Mouse (Mus musculus) adrenal gland, adult 8-10 months (tissue): ENCODE data around the gene Gm42372. TPM values are rescaled to one million over a fixed set of nuclear protein-coding genes. Genes with fewer than 3 reads are reported as not detected.
"Not testable (repeated sequence)": the region's sequence is repeated elsewhere in the genome, so short reads cannot be mapped to it uniquely, and the experiment has no call there.

Experiments used
- DNase-seq: peaks from one replicate; pipeline ENCODE4 v3.0.0; 2022
- total RNA-seq, 4 experiments: library from RNA; stranded (reverse); gene quantifications; 2 replicates each; pipeline ENCODE4 v1.2.4; 2022

Gm42372 gene
- total RNA-seq, result 1 to 10 TPM; 2.3 to 3.1 (median 2.7) TPM

DNA sequence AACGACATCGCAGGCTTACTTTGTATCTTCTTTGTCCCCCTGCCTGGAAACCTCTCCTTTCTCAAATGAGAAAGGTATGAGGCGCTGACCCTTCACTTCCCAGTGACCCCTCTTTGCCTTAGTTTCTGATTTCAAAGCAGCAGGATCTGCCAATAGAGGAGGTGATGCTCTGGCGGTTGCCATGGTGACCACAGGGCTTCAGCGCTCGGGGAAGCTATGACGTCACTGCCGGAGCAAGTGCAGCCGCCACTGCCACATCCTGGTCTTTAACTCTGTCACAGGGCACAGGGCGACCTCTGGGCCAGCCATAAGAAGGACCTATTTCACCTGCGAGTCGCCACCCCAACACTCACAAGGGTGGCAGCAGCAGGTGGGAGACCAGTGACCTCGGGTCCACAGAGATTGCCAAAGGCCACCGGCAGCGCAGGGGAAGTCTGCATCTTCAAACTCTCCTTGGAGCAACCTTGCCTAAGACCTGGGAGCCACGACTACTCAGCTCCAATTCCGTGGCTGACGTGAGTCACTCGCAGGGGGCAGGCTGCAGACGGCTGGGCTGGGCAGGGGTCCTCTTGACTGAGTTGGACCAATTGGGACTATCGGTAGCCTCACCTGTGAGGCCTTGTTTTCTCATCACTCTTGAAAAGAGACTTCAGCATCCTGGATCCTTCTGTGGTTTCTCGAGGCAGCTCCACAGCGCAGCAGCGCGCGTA, at the start of gene Gm42372:
Gene Gm42372 (plus strand): TSS at position 228 of the 710 bp plus-strand sequence.
- no peak for DNase-seq

DNA sequence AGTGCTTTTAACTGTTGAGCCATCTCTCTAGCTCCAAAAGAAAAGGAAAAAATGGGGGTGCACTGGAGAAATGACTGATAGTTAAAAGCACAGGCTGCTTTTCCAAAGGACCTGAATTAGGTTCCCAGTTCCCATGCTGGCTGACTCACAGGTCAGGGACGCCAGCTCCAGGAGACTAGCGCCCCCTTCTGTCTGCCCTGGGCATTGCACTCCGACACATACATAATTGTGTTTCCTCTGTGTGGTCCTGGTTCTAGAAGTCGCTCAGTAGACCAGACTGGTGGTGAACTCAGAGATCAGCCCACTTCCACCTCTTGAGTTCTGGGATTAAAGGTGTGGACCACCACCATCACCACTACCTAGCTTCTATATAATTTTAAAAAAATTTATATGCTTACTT, 45.6 kb upstream of the Gm42372 start:
- DNase-seq, result no peak

DNA sequence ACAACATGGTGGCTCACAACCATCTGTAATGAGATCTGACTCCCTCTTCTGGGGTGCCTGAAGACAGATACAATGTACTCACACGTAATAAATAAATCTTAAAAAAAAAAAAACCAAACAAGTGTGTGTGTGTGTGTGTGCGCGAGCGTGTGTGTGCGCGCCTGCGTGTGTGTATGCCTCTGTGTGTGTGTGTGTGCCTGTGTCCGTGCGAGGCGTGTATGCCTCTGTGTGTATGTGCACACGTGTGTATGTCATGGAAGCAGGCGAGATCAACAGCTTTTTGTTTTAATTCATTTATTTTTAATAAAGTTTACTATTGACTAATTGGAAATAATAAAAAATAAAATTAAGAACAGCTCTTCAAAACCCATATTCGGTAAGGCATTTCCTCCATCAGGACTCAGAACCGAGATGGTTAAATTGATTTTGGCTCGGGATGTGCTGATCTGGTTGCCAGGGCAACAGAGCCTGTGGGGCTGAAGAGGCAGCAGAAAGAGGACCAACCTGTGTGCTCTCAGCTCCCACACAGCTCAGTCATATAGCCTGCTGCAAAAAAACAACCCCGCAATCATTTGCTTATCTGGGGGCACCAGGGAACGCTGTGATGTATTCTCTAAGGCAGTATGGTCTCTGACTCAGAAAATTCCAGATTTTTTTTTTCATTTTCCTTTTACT, 44.6 kb upstream of the Gm42372 start:
- DNase-seq, result no peak

DNA sequence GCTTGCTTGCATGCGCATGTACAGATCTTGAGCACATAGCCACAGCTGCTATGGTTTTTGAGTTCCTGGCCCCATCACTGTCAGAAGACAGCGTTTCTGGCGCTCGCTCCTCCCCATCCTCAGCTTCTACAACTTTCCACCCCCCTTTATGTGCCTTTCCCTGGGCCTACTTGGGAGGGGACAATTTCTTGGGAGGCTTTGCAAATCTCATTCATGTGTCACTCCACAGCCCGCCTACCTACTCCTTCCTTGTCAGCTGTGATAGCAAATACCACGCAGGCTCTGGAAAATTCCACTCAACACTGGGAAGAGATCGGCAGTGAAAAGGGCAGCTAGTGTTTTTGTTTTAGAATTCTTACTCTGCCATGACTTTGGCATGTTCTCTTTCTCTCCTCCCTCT, 42.6 kb upstream of the Gm42372 start:
- DNase-seq, result no peak

DNA sequence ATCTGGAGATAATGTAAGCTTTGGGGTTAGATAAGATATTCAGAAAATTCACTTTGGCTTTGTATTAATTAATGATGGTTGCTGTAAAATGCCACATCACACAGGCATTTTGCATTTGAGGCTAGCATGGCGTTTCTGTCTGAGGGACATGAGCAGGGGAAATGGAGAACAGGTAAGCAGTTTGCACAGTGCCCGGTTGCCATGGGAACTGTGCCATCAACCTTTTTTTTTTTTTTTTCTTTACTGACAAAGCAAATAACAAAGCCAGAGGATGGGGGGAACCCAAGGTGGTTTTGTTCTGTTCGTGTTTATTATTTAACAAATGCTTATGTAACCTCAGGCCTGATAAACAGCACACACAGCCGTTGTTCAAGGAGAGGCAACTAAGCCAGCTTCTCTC, 40.0 kb upstream of the Gm42372 start:
- no peak for DNase-seq

DNA sequence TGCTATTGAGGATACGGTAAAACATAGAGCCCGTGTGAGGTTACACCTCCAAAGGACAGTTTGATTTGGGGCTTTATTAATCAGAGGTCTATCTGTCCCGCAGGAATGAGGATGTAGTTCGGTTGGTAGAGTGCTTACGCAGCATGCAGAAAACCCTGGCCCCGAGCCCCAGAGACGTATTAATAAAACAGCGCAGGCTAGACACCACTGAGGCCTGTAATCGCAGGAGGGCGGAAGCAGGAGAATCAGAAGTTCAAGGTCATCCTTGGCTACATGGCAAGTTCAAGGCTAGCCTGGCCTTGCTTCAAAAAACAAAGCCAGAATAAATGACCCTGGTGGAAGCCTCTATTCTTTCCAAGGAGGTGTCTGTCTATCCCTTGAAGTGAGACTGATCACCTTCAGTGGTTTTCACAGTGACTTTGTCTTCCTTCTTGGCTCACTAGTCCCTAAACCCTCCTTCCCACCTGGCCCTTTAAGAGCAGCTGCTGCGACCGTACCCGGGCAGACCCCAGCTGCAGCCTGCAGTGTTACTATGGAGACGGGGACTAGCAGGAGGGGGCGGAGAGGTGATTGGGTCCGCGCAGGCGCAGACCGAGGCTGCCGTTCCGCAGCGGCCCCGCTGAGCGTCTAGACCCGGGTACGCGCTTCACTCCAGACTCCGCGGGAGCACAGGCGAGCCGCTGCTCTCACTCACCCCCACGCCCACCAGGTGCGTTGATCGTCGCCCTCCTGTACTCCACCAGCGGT, 38.7 kb upstream of the Gm42372 start, which contains the start of gene Pnmal2:
Gene Pnmal2 (plus strand): TSS at position 622 of the 747 bp plus-strand sequence.
- peak; percentile 80 for DNase-seq

DNA sequence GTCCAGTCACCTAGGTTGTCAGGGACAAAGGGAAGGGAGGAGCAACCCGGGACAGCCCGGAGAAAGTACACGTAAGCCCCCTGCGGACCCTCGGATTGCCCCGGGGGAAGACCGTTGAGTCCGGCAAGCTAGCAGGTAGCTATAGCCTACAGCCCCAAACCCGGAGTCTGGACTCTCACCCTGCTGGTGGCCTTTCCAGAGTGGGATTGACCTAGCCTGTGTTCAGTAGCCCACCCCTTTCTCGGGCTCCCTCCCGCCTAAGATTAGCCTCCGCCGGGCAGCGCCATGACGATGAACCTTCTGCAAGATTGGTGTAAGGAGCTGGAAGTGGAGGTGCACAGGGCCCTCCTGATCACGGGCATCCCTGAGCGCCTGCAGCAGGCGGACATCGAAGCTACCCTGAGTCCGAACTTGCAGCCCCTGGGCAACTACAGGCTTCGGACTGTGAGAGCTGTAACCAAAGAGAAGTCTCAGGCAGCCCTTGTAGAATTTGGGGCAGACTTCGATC, 38.0 kb upstream of the Gm42372 start:
- DNase-seq, result no peak

DNA sequence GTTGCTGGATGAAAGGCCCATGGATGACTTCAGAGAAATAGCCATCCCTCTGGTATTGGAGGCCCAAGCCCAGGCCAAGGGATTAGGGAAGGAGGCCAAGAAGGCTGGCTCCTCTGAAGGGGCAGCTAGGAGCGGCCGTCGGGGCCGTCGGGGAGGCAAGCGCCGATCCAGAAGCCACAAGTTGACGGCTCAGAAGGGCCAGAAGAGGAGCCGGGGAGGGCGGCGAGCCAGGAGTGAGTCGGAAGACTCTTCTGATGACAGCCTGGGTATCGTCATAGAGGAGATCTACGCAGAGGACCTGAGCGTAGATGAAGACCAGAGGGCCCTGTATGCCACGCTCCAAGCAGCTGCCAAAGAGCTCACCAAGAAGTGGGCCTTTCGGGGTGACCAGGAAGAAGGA, 37.5 kb upstream of the Gm42372 start:
- no peak for DNase-seq

DNA sequence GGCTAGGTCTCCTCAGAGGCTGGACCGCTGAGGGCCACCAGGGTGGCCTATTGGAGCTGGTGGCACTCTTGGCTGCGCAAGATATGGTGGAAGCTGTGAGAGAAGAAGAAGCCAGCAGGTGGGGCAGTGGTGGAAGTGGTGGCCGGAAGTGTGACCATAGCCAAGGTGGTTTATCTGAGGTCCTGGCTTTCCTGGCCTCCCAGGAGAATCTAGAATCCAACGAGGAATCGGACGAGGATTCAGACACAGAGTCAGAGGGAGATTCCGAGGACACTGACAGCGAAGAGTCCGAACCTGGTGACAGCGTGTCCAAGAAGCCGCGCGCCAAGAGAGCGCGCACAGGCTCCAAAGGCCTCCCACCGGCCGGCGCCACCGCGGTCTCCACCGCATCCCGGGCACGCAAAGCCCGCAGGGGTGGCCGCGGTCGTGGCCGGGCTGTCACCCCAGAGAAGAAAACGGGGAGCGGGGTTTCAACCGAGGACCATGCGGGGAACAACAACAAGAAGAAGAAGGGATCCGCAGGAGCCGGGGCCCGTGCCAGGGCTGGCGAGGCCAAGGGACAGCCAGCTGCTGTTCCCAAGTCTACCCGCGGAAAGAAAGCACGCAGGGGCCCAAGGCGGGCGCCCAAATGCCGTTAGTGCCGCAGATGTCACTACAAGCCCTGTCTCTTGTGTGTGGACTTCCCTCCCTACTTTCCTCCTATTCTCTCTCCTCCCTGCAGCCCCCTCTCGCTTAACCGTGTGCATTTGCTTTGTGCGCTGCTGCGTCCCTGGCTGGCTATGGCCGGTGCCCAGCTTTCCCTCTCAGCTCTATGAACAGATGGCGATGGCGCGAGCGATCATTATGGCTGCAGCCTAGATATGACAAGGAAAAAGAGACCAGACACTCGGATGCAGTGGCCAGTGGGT, 36.2 kb upstream of the Gm42372 start:
- no peak for DNase-seq

DNA sequence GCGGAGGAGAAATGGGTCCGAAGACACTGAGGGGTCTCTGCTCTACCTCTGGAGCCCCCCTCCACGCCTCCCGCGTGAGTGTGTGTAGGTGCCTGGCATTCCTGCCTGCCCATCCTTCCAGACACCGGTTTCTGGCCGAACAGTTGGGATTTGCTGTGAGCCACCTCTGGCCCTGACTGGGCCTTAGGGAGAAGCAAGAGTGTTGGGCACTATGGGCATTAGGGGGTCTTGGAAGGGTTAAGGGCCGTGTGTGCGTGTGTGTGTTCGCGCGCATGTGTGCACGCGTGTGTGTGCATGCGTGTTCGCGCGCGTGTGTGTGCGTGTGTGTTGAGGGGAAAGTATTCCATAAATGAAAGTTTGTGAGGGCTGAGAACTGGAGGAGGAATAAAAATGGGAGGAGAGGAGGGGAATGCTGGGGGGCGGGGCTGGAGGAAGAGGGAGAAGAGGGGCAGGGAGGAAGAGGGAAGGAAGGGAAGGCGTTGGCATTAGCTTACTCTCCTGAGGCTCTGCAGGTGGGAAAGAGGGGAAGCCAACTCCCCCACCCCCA, 35.5 kb upstream of the Gm42372 start:
- DNase-seq, result no peak

DNA sequence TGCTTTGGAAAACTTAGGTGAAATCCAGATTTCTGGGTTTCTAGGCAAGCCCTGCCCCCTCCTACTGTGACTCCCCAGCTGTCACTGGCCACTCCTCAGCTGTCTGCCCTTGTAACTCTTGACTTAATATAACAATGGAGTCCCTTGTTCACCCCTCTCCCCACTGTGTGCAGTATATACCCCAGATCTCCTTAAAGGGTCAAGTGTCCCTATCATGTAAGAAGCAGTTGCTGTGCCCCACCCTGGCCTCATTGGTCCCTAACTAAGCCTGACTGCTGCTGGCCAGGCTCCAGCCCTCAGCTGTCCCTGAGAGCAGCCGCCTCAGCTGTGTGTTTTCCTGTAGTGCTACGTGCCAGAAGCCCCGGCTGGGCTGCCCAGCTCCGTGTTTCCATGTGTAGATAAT, 34.9 kb upstream of the Gm42372 start:
- DNase-seq, result no peak

DNA sequence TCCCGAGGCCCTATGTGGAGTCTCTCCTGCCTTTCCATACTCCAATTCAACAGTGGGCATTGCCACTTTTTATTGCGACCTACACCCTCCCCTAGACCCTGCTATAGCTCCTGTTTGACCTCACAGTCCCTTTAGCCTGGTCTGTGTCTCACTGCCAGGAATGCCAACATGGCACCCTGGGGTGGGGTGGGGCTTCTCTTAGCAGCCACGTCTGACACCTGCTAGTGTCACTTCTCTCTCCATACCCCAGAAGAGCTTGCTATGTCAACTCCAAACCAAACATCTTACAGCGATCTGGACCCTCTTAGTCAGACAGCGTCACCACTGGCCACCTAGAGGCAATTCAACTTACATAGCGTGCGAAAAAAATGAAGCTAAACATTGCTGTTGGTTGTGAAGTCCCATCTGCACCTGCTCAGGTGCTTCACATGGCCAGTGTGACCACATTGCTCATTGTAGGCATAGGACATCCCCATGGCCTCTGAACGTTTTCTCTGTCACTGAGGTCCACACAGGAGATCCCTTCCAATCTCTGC, 33.9 kb upstream of the Gm42372 start:
- DNase-seq, result no peak

DNA sequence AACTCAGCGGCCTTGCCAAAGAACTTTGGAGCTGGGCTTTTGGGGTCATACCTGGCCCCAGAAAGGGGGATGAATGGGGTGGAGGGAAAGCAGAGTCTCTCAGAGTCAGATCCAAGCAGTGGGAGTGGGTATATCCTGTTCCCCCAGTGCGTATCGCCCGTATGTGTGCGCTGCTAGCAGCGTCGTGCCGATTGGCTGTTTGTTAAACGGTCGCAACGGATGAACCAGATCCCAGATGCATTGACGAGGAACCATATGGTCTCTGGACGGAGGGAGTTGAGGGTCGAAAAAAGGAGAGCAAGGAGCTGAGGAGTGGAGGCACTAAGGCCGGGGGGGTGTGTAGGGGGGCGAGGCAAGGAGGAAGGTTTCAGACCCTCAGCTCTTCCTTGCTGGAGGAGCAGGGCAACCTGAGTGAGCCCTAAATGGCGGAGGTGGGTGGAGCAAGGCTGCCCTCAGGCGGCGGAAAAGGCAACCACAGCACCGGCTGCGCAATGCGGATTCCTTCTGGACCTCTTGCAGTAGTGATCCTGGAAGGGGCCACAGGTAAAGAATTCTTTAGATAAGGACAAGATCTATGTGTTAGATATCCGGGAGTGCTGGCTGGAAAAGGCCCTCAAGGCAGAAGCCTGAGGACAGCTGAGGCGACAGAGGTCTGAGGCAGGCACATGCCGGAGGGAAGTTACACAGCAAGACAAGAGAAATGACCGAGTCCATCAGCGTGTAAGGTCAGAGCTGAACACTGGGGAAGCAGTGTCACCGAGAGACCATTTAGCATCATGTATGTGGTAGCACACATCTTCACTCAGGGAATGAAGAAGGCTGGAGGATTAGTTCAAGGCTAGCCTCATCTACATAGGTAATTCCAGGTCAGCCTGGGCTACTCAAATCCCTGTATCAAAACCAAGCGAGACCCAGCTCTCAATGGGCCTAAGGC, 32.7 kb upstream of the Gm42372 start:
- DNase-seq, result peak; percentile 53

DNA sequence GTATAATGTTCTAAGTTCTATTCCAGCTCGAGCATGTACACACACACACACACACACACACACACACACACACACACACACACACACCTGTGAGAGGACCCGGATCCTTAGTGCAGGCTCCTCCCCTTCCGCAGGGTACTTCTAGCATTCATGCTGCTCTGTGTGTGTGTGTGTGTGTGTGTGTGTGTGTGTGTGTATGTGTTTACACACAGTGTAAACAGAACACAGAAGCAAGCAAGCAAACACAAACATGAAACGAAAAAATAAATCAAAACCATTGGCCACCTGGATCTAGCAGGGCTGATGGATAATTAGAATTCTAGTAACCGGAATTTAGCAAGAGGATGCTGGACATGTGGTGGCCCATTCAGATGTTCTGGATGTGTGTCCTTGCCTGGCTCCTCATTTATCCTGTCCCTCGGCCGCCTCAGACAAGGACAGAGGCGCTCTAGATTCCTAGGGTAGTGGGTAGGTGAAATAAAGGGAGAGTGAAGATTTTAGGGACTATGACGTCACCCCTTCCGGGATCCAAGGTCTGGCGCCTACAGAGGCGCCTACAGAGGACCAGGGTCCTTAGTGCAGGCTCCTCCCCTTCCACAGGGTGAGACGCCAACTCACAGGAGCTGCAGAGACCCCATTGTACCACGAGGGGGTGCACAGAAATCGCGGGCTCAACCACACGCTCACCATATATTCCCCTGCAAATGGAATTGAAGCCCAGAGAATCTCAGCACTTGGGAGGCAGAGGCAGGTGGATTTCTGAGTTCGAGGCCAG, 31.8 kb upstream of the Gm42372 start:
- DNase-seq, result peak; percentile 75

DNA sequence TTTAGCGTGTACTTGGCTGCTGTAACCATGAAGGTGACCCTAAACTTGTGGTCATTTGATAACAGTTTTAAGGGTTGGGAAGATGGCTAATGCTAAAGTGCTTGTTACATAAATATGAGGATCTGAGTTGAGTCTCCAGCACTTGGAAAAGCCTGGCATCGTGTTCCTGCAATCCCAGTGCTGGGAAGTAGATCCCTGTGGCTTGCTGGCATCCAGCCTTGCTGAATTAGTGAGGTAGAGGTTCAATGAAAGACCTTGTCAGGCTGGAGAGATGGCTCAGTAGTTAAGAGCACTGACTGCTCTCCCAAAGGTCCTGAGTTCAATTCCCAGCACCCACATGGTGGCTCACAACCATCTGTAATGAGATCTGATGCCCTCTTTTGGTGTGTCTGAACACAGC, 29.1 kb upstream of the Gm42372 start:
- not testable (repeated sequence) for DNase-seq

DNA sequence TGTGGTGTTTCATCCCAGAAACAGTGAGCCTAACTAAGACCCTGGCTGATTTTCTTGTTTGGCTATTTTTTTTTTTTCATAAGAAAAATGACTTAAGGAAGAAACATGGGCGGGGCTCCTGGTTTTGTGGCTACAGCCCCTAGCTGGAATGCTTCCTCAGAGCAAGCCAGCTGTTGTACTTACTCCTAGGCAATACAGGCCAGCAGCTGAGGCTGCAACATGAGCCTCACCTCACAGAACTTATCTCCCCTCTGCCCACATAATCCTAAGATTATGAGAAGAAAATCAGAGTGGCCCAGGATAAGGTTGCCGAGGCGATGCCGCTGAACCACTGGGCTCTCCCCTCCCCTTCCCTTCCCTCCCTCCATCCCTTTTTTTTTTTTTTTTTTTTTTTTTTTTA, 27.2 kb upstream of the Gm42372 start:
- no peak for DNase-seq

DNA sequence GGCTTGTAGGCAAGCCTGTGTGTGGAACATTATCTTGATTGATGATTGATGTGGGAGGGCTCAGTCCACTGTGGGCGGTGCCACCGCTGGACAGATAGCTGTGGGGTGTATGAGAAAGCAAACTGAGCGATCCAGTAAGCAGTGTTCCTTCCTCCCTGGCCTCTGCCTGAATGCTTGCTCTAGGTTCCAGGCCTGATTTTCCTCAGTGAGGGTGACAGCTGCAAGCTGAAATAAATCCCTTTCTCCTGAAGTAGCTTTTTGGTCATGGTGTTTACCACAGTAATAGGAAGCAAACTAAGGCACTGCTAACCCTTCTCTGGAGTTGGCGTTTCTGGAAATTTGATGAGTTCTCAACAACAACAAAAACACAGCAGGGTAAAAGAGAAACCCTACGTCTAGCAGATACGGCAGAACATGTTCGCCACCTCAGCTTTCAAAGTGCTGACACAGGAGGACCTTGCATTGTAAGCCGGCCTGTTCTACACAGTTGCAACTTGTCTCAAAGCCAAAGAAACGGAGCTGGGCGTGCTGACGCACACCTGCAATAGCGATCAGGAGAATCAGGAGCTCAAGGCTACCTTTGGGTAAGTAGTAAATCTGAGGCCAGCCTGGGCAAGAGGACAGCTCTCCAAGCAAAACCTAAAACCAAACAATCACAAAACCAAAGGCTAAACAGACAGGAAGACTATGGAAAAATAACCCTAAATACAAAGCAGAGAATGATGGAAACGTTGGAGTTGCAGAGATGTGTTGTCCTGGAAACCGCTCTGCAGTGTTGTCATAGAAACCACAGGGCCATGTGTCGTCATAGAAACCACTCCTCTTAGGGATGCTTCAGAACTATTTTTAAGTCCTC, 26.2 kb upstream of the Gm42372 start:
- no peak for DNase-seq

DNA sequence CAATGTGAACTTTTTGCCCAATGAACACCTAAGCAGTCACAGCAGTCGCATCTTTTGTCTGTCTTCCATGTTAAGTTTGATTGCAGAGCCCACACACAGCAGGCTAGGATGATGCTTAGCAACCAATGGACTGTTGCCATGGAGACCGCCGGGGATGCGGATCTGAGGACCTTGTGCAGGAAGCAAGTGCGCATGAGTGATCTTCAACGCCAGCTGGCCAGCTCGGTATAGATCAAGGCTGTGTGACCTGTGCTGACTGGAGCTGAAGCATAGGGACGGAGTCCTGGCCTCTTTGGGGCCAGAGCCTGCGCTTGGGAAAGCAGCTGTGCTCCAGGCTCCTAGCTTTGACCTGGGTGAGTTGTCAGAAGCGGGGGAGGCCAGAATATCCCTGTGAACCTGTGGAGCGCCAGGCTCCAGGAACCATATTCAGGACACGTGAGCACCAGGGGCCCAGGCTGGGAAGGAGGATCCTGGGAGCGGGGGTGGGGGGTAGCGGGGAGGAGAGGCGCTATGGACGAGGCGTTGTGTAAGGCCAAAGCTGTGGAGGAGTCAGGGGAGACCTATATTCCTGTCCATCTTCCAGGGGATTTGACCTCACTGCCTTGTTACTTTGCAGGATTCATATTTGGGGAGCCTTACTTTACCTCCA, 23.2 kb upstream of the Gm42372 start, which contains the start of gene Pnmal1:
Gene Pnmal1 (plus strand): TSS at position 141 of the 649 bp plus-strand sequence.
- peak; percentile 78 for DNase-seq
